Comparison of ENCODE assay signal across 7 mouse cellular contexts in genomic region chr2:14073362-14074220, GRCm38 (mm10). TPM values are rescaled to one million over a fixed set of nuclear protein-coding genes. Genes with fewer than 3 reads are reported as not detected.
DNase-seq lines count a peak whose midpoint lies in the region; ATAC-seq lines count a peak whose summit lies in the region.

Gene Stam, plus strand, starts transcription at chr2:14074098.

- H3K36me3 ChIP-seq in intestine, embryonic 16.5 days (ENCODE audit: control insufficient read depth, insufficient read depth, low read length), result no peaks in the 10 kb centered on the region
- no peaks in the 10 kb centered on the region for H3K36me3 ChIP-seq in midbrain, embryonic 11.5 days (ENCODE audit: control insufficient read depth, insufficient read depth, low read length)

- H3K9me3 ChIP-seq in intestine, embryonic 16.5 days (ENCODE audit: control insufficient read depth, low read length), result no peaks in the 10 kb centered on the region
- H3K9me3 ChIP-seq in midbrain, embryonic 11.5 days (ENCODE audit: control insufficient read depth, low read length), result no peaks in the 10 kb centered on the region

- DNase-seq in adrenal gland, adult 8-10 months, result peak; percentile 88
- peak; percentile 94 for DNase-seq in embryo, embryonic 9.5 days (ENCODE audit: extremely low spot score)
- peak; percentile 88 to 91 for DNase-seq in gastrocnemius, postnatal 4 days (ENCODE audit: low spot score in 2 of 2)
- DNase-seq in left cerebral cortex, postnatal 36 days (ENCODE audit: low spot score in 2 of 2), result peak; percentile 88 to 89
- DNase-seq in midbrain, embryonic 11.5 days (ENCODE audit: low spot score, missing footprints), result peak; percentile 99
- peak; percentile 92 for DNase-seq in skeletal muscle tissue, adult 2 months (ENCODE audit: low read depth, low spot score)

- peak within 1 kb of the TSS; percentile 96 for H3K27ac ChIP-seq in intestine, embryonic 16.5 days (ENCODE audit: low read length)
- H3K27ac ChIP-seq in midbrain, embryonic 11.5 days (ENCODE audit: low read depth, low read length), result peak within 1 kb of the TSS; percentile 76

- peak within 1 kb of the TSS; percentile 79 for H3K4me2 ChIP-seq in intestine, embryonic 16.5 days (ENCODE audit: low read depth, low read length)
- peak within 1 kb of the TSS; percentile 68 for H3K4me2 ChIP-seq in midbrain, embryonic 11.5 days

- ATAC-seq in intestine, embryonic 16.5 days, result peak; percentile 97
- peak; percentile 98 for ATAC-seq in midbrain, embryonic 11.5 days (ENCODE audit: low FRiP score)

- intact Hi-C loops in left cerebral cortex, postnatal 36 days (cut with DNase I), result no loop called here

- H3K4me1 ChIP-seq in intestine, embryonic 16.5 days (ENCODE audit: control insufficient read depth, insufficient read depth, low read length), result peaks cover 4% of the 10 kb centered on the region; the same call in 1 of the 2 replicates
- H3K4me1 ChIP-seq in midbrain, embryonic 11.5 days (ENCODE audit: control insufficient read depth, insufficient read depth, low read length), result peaks cover 15% of the 10 kb centered on the region

- under 1% methylated on average over 49 of the region's 50 CpGs for WGBS in intestine, embryonic 16.5 days
- WGBS in midbrain, embryonic 11.5 days, result under 1% methylated on average over 48 of the region's 50 CpGs

- peak within 1 kb of the TSS; percentile 89 for H3K4me3 ChIP-seq in intestine, embryonic 16.5 days (ENCODE audit: low read length)
- peak within 1 kb of the TSS; percentile 86 for H3K4me3 ChIP-seq in midbrain, embryonic 11.5 days (ENCODE audit: low read depth, low read length)

- peak within 1 kb of the TSS; percentile 90 for H3K9ac ChIP-seq in intestine, embryonic 16.5 days (ENCODE audit: low read depth, low read length)
- H3K9ac ChIP-seq in midbrain, embryonic 11.5 days (ENCODE audit: low read length), result peak within 1 kb of the TSS; percentile 85

- no peaks in the 10 kb centered on the region for H3K27me3 ChIP-seq in intestine, embryonic 16.5 days (replicated peaks; ENCODE audit: control insufficient read depth, insufficient read depth, low read length)
- no peaks in the 10 kb centered on the region for H3K27me3 ChIP-seq in midbrain, embryonic 11.5 days (ENCODE audit: control insufficient read depth, insufficient read depth, low read length)

RNA-seq across cellular contexts. Expression of gene Stam, which starts in this region (rescaled TPM):
- 10 to 100 TPM; 50.2 to 57.1 (median 53.4) TPM for total RNA-seq in adrenal gland, adult 8-10 months (2022)
- 10 to 100 TPM; 54.4 to 65.3 TPM for total RNA-seq in gastrocnemius, postnatal 4 days (2021)
- 57.3 and 57.7 TPM in 2 replicates for polyA plus RNA-seq in intestine, embryonic 16.5 days (2015; fragmentation: Nextera tagmentation; extraction: Ambion mirVana)
- 10 to 100 TPM; 87.3 to 95.6 TPM for total RNA-seq in left cerebral cortex, postnatal 36 days (2021)
- polyA plus RNA-seq in midbrain, embryonic 11.5 days (2014; fragmentation: Nextera tagmentation; extraction: Ambion mirVana), result 103 and 109 TPM in 2 replicates

Comparison
In these comparisons a context has a peak if more than half of its experiments do, and no peak if none do; other contexts are left out.
1. Peak in every context shown above with its lines: DNase-seq, ATAC-seq, H3K4me3 ChIP-seq and H3K27ac ChIP-seq.